Mouse (Mus musculus): ENCODE measurements around the gene Hnrnpul2. TPM values are rescaled to one million over a fixed set of nuclear protein-coding genes. Genes with fewer than 3 reads are reported as not detected.

The Hnrnpul2 gene
- 6.7 and 6.8 TPM in 2 replicates for polyA plus RNA-seq (2014; fragmentation: Nextera tagmentation; extraction: Ambion mirVana)

DNA sequence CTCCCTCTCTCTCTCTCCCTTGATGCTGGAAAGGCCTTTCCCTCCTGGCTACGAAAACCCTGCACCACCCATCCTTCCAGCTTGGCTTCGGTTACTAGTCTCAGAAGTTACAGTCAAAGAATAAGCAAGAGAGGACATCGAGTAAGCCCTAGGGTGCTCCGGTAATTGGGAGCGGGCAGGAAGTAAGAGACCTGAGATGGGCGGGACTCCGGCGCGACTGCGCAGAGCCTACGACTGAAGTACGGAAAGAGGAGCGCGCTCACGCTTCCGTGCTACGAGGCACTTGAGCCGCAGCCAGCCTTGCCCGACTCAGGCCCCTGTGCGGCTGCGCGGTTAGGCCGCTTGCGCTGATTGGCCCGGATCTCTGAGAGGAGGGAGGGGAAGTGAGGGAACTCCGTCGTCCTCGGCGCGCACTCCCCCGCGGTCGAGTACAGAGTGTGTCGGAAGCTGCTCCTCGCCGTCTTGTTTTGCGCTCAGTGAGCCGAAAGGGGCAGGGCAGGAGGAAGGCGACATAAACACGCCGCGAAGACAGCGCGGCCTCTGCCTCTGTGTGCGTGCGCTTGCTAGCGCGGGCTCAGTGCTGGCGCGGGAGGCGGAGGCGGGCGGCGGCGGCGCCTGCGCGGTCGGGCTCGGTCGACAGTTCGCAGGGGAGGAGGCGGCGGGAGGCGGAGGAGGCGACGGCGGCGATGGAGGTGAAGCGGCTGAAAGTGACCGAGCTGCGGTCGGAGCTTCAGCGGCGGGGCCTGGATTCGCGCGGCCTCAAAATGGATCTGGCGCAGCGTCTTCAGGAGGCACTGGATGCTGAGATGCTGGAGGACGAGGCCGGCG is at the start of gene Hnrnpul2:
Gene Hnrnpul2, plus strand, starts transcription at position 415 of the 828 bp plus-strand sequence.
- DNase-seq (ENCODE audit: low spot score) (peak; percentile 98), ATAC-seq (replicated peaks; ENCODE audit: insufficient number of reproducible peaks, low FRiP score, low TSS enrichment, low read depth) (peak; percentile 97)
- Histone ChIP-seq H3K9ac (replicated peaks; ENCODE audit: low read length) (peak within 1 kb of the TSS; percentile 96), H3K4me2 (ENCODE audit: low read depth, low read length) (peak within 1 kb of the TSS; percentile 83), H3K36me3 (replicated peaks; ENCODE audit: control insufficient read depth, insufficient read depth, low read depth, low read length) (peaks cover 11% of the 10 kb centered on the region), H3K4me1 (ENCODE audit: control insufficient read depth, insufficient read depth, low read length) (no peaks in the 10 kb centered on the region; the same call in 1 of the 2 replicates), H3K9me3 (replicated peaks; ENCODE audit: control insufficient read depth, low read length) (no peaks in the 10 kb centered on the region), H3K27ac (replicated peaks; ENCODE audit: low read depth, low read length) (peak within 1 kb of the TSS; percentile 98), H3K4me3 (ENCODE audit: low read depth, low read length) (peak within 1 kb of the TSS; percentile 99), H3K27me3 (ENCODE audit: control insufficient read depth, insufficient read depth, low read length) (no peaks in the 10 kb centered on the region)
- WGBS: under 1% methylated on average over 80 of the region's 83 CpGs

DNA sequence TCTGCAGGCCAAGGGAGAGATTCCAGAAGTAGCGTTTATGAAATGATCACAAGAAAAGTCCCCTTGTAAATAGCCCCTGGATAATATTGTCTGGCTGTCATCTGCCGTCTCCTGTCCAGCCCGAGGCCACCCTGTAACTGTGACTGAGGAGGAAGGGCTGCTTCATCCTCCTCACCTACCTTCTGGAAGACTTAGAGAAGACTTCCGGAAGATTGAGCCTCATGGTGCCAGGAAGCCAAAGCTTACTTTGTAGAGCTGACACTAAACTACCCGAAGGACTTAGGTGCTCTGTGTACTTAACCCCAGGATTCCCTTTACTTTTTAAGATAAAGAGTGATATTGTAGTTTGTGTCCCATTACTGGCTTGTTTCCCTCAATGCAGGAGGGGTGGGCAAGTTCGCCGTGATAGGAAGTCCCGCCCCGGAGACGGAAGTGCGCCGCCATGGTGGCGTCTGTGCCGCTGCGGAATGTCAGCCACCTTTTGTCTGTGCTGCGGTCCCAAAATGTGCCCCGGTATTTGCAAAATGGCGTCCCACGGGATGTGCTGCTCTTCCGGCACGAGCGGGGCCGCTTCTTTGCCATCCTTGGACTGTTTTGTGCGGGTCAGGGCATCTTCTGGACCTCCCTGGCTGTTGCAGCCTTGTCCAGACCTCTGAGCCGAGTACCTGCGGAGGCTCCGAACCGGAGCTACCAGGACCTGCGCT is 49.1 kb upstream of the Hnrnpul2 start, which contains the start of gene Tmem223:
Gene Tmem223, plus strand, starts transcription at position 430 of the 704 bp plus-strand sequence.
- H3K4me3 ChIP-seq (ENCODE audit: low read depth, low read length): peak within 1 kb of the TSS; percentile 74
- WGBS: 19% methylated on average over 29 of the region's 29 CpGs
- H3K4me2 ChIP-seq (ENCODE audit: low read depth, low read length): peak within 1 kb of the TSS; percentile 56
- H3K4me1 ChIP-seq (ENCODE audit: control insufficient read depth, insufficient read depth, low read length): no peaks in the 10 kb centered on the region; the same call in 1 of the 2 replicates
- DNase-seq (ENCODE audit: low spot score) (peak; percentile 80), ATAC-seq (replicated peaks; ENCODE audit: insufficient number of reproducible peaks, low FRiP score, low TSS enrichment, low read depth) (no peak)
- H3K9ac ChIP-seq (replicated peaks; ENCODE audit: low read length): peak within 1 kb of the TSS; percentile 96
- peaks cover 15% of the 10 kb centered on the region for H3K36me3 ChIP-seq (replicated peaks; ENCODE audit: control insufficient read depth, insufficient read depth, low read depth, low read length)
- H3K27me3 ChIP-seq (ENCODE audit: control insufficient read depth, insufficient read depth, low read length): no peaks in the 10 kb centered on the region
- H3K27ac ChIP-seq (replicated peaks; ENCODE audit: low read depth, low read length): peak within 1 kb of the TSS; percentile 75
- H3K9me3 ChIP-seq (replicated peaks; ENCODE audit: control insufficient read depth, low read length): no peaks in the 10 kb centered on the region

DNA sequence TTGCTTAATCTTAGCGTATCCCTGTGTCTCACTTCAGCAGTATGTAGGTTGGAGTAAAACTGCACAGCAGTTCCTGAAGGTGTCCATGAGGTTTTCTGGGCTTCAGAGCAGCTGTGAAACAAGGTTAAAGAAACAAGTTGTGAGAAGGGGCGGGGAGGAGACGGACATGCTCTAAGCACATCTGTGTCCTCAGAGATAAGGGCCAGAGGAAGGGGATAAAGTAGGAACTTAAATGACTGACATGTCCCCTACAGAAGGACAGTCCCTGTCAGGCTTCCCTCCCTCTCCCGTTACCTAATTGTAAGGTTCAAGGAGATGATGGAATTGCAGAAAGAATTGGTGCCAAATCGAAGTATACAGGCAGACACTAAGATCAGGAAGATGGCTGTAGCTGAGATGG is 46.8 kb upstream of the Hnrnpul2 start:
- Histone ChIP-seq H3K27me3 (ENCODE audit: control insufficient read depth, insufficient read depth, low read length) (no peaks in the 10 kb centered on the region), H3K9me3 (replicated peaks; ENCODE audit: control insufficient read depth, low read length) (no peaks in the 10 kb centered on the region), H3K4me2 (ENCODE audit: low read depth, low read length) (no peak overlapping the region; the same call in 1 of the 2 replicates), H3K4me1 (ENCODE audit: control insufficient read depth, insufficient read depth, low read length) (no peaks in the 10 kb centered on the region; the same call in 1 of the 2 replicates), H3K9ac (replicated peaks; ENCODE audit: low read length) (no peak overlapping the region; the same call in 1 of the 2 replicates), H3K4me3 (ENCODE audit: low read depth, low read length) (no peak overlapping the region), H3K36me3 (replicated peaks; ENCODE audit: control insufficient read depth, insufficient read depth, low read depth, low read length) (peaks cover 4% of the 10 kb centered on the region; the same call in 1 of the 2 replicates), H3K27ac (replicated peaks; ENCODE audit: low read depth, low read length) (no peak overlapping the region)
- 89% methylated on average over 5 of the region's 5 CpGs for WGBS
- DNase-seq (ENCODE audit: low spot score): no peak
- ATAC-seq (replicated peaks; ENCODE audit: insufficient number of reproducible peaks, low FRiP score, low TSS enrichment, low read depth): no peak

DNA sequence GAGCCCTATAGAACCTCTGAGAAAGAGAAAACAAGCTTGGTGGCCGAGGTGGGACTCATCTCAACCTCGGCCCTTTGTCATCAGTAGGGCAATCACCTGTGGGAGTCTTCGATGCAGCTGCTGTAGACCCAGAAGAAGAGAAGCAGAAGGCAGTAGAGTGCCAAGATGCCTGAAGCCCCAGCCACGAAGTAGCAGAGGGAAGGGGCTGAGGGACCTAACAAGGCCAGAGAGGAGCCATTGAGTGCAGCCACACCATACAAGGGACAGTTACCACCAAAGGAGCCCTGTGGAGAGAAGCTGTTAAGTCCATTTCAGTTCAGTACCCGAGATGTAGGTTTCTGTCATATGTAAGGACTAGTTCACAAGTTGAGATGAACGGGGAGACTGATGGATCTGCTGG is 46.4 kb upstream of the Hnrnpul2 start:
- peaks cover 4% of the 10 kb centered on the region; the same call in 1 of the 2 replicates for H3K36me3 ChIP-seq (replicated peaks; ENCODE audit: control insufficient read depth, insufficient read depth, low read depth, low read length)
- 66% methylated on average over 6 of the region's 6 CpGs for WGBS
- peak overlapping the region; percentile 74 for H3K4me3 ChIP-seq (ENCODE audit: low read depth, low read length)
- no peak overlapping the region for H3K27ac ChIP-seq (replicated peaks; ENCODE audit: low read depth, low read length)
- no peaks in the 10 kb centered on the region; the same call in 1 of the 2 replicates for H3K4me1 ChIP-seq (ENCODE audit: control insufficient read depth, insufficient read depth, low read length)
- H3K4me2 ChIP-seq (ENCODE audit: low read depth, low read length): peak overlapping the region; percentile 99
- H3K27me3 ChIP-seq (ENCODE audit: control insufficient read depth, insufficient read depth, low read length): no peaks in the 10 kb centered on the region
- H3K9me3 ChIP-seq (replicated peaks; ENCODE audit: control insufficient read depth, low read length): no peaks in the 10 kb centered on the region
- no peak for ATAC-seq (replicated peaks; ENCODE audit: insufficient number of reproducible peaks, low FRiP score, low TSS enrichment, low read depth)
- DNase-seq (ENCODE audit: low spot score): no peak
- H3K9ac ChIP-seq (replicated peaks; ENCODE audit: low read length): peak overlapping the region; percentile 29; the same call in 1 of the 2 replicates

DNA sequence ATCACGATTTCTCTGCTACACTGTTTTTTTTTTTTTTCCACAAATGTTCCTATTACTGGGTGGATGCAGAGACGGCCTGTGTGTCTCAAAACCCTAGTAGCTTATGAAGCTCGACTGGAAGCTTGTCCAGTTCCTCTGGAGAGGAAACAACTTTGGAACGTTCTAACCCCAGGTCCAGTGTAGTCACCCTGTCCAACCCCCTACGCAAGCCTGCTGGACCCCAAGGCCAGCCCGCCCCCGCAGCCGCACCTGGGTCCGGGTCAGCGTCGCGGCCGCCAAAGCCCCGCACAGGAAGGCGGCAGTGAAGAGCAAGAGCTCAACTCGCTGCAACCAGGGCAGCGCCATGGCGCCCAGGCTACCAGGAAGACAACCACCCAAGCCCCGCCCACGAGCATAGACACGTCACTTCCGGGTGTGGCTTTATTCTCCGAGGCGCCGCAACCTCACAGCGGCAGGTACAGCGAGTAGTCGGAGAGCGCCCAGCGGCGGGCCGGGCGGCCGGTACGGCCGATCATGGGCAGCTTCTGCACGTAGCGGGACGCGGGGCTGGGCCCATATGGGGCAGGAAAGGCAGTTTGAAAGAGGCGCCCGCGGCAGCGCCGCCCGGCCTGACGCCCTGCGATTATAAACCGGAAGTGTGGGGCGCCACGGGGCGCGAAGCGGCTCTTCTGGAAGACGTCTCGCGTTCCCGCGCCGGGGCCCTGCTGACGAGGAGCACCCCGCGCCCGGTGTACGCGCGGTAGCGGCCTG is 45.5 kb upstream of the Hnrnpul2 start, which contains the start of gene Tmem179b:
Gene Tmem179b, minus strand, starts transcription at position 382 of the 750 bp plus-strand sequence.
- under 1% methylated on average over 64 of the region's 68 CpGs for WGBS
- ATAC-seq (replicated peaks; ENCODE audit: insufficient number of reproducible peaks, low FRiP score, low TSS enrichment, low read depth): peak; percentile 85
- peaks cover under 1% of the 10 kb centered on the region; the same call in 1 of the 2 replicates for H3K36me3 ChIP-seq (replicated peaks; ENCODE audit: control insufficient read depth, insufficient read depth, low read depth, low read length)

DNA sequence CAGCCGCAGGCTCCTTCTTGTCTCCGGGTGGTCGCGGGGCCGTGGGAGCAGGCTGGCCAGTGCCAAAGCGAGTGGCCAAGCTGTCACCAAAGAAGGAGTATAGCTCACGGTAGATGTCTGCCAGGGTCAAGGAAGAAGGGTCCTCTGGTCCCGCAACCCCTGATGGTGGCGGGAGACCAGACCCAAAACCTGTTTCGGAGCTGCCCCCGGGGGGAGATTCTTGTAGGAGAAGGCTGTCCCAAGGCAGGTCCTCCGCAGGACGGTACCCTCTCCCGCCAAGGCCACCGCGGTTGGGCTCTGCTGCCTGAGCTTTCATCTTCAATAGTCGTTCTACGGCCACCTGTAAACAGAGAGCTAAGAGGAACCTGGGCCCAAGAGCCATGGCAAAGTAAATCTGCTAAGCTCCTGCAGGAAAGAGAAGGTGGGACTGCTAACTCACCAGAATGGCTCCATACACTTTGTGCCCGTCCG is 44.8 kb upstream of the Hnrnpul2 start:
- H3K4me3 ChIP-seq (ENCODE audit: low read depth, low read length): peak overlapping the region; percentile 74
- peak overlapping the region; percentile 99 for H3K4me2 ChIP-seq (ENCODE audit: low read depth, low read length)
- DNase-seq (ENCODE audit: low spot score): no peak
- no peaks in the 10 kb centered on the region; the same call in 1 of the 2 replicates for H3K36me3 ChIP-seq (replicated peaks; ENCODE audit: control insufficient read depth, insufficient read depth, low read depth, low read length)
- H3K9ac ChIP-seq (replicated peaks; ENCODE audit: low read length): peak overlapping the region; percentile 96
- peak; percentile 22 for ATAC-seq (replicated peaks; ENCODE audit: insufficient number of reproducible peaks, low FRiP score, low TSS enrichment, low read depth)
- 7% methylated on average over 20 of the region's 20 CpGs for WGBS
- H3K27me3 ChIP-seq (ENCODE audit: control insufficient read depth, insufficient read depth, low read length): no peaks in the 10 kb centered on the region
- H3K9me3 ChIP-seq (replicated peaks; ENCODE audit: control insufficient read depth, low read length): no peaks in the 10 kb centered on the region
- peak overlapping the region; percentile 94 for H3K27ac ChIP-seq (replicated peaks; ENCODE audit: low read depth, low read length)
- H3K4me1 ChIP-seq (ENCODE audit: control insufficient read depth, insufficient read depth, low read length): no peaks in the 10 kb centered on the region; the same call in 1 of the 2 replicates

More for the DNA sequence above, 45.5 kb upstream of the Hnrnpul2 start, which contains the start of gene Tmem179b:
- Histone ChIP-seq H3K27ac (replicated peaks; ENCODE audit: low read depth, low read length) (peak within 1 kb of the TSS; percentile 94), H3K4me1 (ENCODE audit: control insufficient read depth, insufficient read depth, low read length) (no peaks in the 10 kb centered on the region; the same call in 1 of the 2 replicates), H3K4me2 (ENCODE audit: low read depth, low read length) (peak within 1 kb of the TSS; percentile 99), H3K4me3 (ENCODE audit: low read depth, low read length) (peak within 1 kb of the TSS; percentile 74), H3K9ac (replicated peaks; ENCODE audit: low read length) (peak within 1 kb of the TSS; percentile 96), H3K27me3 (ENCODE audit: control insufficient read depth, insufficient read depth, low read length) (no peaks in the 10 kb centered on the region), H3K9me3 (replicated peaks; ENCODE audit: control insufficient read depth, low read length) (no peaks in the 10 kb centered on the region)
- peak; percentile 96 for DNase-seq (ENCODE audit: low spot score)
